Mouse (Mus musculus) G1E (cell line): ENCODE measurements around the gene Col4a1. TPM values are rescaled to one million over a fixed set of nuclear protein-coding genes. Genes with fewer than 3 reads are reported as not detected.

Experiments
- ATAC-seq: 2 replicates; pipeline ENCODE4 v1.8.0; 2016; ENCODE audit warnings: mild to moderate bottlenecking; ENCODE audit not compliant: insufficient number of reproducible peaks, poor library complexity, low FRiP score, severe bottlenecking; ENCODE audit errors: extremely low read depth
- DNase-seq: peaks from one replicate; pipeline ENCODE4 v3.0.0; 2012; ENCODE audit warnings: low spot score
- H3K27me3 ChIP-seq: 2 replicates; pipeline ENCODE4 v1.6.1; 2012; ENCODE audit warnings: mild to moderate bottlenecking, low read length, inconsistent platforms; ENCODE audit not compliant: insufficient read depth
- H3K36me3 ChIP-seq: replicated peaks from 2 replicates; pipeline ENCODE3; 2012; ENCODE audit warnings: mild to moderate bottlenecking, inconsistent platforms
- H3K4me1 ChIP-seq: 2 replicates; pipeline ENCODE4 v1.6.1; 2012; ENCODE audit warnings: low read depth, low read length, inconsistent platforms, mixed read lengths; ENCODE audit not compliant: insufficient read depth
- H3K4me3 ChIP-seq: 2 replicates; pipeline ENCODE4 v1.5.1; 2012; ENCODE audit warnings: low read depth, mild to moderate bottlenecking, inconsistent platforms, low read length, moderate library complexity, mixed read lengths
- H3K9me3 ChIP-seq: replicated peaks from 2 replicates; pipeline ENCODE4 v1.6.1; 2012; ENCODE audit warnings: inconsistent platforms
- CTCF ChIP-seq: IDR thresholded peaks from 2 replicates; pipeline ENCODE4 v1.5.1; 2012; ENCODE audit warnings: low read depth, low read length, inconsistent platforms, mixed read lengths
- GATA1 ChIP-seq: IDR thresholded peaks from 2 replicates; pipeline ENCODE4 v1.6.1; 2012; ENCODE audit warnings: borderline replicate concordance, low read length, inconsistent platforms, mixed read lengths
- GATA2 ChIP-seq: IDR thresholded peaks from 2 replicates; pipeline ENCODE4 v1.6.1; 2012; ENCODE audit warnings: low read depth, low read length, inconsistent platforms, borderline replicate concordance
- POLR2AphosphoS5 ChIP-seq: IDR thresholded peaks from 2 replicates; pipeline ENCODE4 v1.6.1; 2012; ENCODE audit warnings: low read depth, low read length, inconsistent platforms; ENCODE audit not compliant: insufficient replicate concordance
- TAL1 ChIP-seq: conservative IDR thresholded peaks from 2 replicates; pipeline ENCODE4 v1.6.1; 2012; ENCODE audit warnings: low read depth, low read length, inconsistent platforms, mixed read lengths
- polyA plus RNA-seq: library from polyadenylated mRNA; stranded (reverse); fragments of >175 nt; gene quantifications from 2 replicates; pipeline ENCODE4 v1.2.3, GENCODE M21; 2012
- total RNA-seq, 2 experiments: library from RNA; stranded (forward) in 1 of 2; stranded (reverse) in 1 of 2; fragments of 200-1000 nt in 1 of 2; fragments of >200 nt in 1 of 2; fragmentation: Nextera tagmentation in 1 of 2; gene quantifications; 2 replicates each; pipeline ENCODE4 v1.2.3; 2014 to 2017

Col4a1 gene
- total and polyA plus RNA-seq, 3 experiments, result 0.05 TPM; not detected in 2

GRCm38 (mm10) chr8:11288286-11288685 lies 24.3 kb downstream of the Col4a1 start:
- no peak for TF ChIP-seq GATA1
- no peak for TF ChIP-seq CTCF
- no peak for TF ChIP-seq TAL1
- no peak for TF ChIP-seq GATA2
- TF ChIP-seq POLR2AphosphoS5, result no peak
- Histone ChIP-seq H3K27me3 (peaks cover 15% of the 10 kb centered on the region), H3K4me3 (no peak overlapping the region), H3K4me1 (no peaks in the 10 kb centered on the region), H3K36me3 (no peaks in the 10 kb centered on the region), H3K9me3 (no peaks in the 10 kb centered on the region)
- DNase-seq, result no peak
- no peak for ATAC-seq

GRCm38 (mm10) chr8:11287139-11287538 lies 25.5 kb downstream of the Col4a1 start:
- H3K4me1 ChIP-seq, result no peaks in the 10 kb centered on the region
- no peaks in the 10 kb centered on the region for H3K9me3 ChIP-seq
- peaks cover 17% of the 10 kb centered on the region for H3K27me3 ChIP-seq
- no peak for ATAC-seq
- DNase-seq, result no peak
- no peaks in the 10 kb centered on the region for H3K36me3 ChIP-seq
- H3K4me3 ChIP-seq, result no peak overlapping the region
- TF ChIP-seq CTCF (no peak), GATA2 (no peak), GATA1 (no peak), TAL1 (no peak), POLR2AphosphoS5 (no peak)

GRCm38 (mm10) chr8:11285437-11285836 lies 27.2 kb downstream of the Col4a1 start:
- no peak for ATAC-seq
- no peak overlapping the region for H3K4me3 ChIP-seq
- H3K36me3 ChIP-seq, result no peaks in the 10 kb centered on the region
- no peak for TF ChIP-seq CTCF
- no peak for TF ChIP-seq POLR2AphosphoS5
- TF ChIP-seq GATA1, result no peak
- no peaks in the 10 kb centered on the region for H3K4me1 ChIP-seq
- H3K9me3 ChIP-seq, result no peaks in the 10 kb centered on the region
- H3K27me3 ChIP-seq, result peaks cover 17% of the 10 kb centered on the region
- no peak for DNase-seq

- DNase-seq, result no peak
- TF ChIP-seq TAL1 (no peak), GATA2 (no peak), POLR2AphosphoS5 (no peak), CTCF (no peak), GATA1 (no peak)
- Histone ChIP-seq H3K4me3 (no peak overlapping the region), H3K36me3 (no peaks in the 10 kb centered on the region), H3K27me3 (peaks cover 6% of the 10 kb centered on the region), H3K4me1 (no peaks in the 10 kb centered on the region), H3K9me3 (no peaks in the 10 kb centered on the region)
- ATAC-seq, result no peak
Observed at GRCm38 (mm10) chr8:11283217-11283616, 29.4 kb downstream of the Col4a1 start.

GRCm38 (mm10) chr8:11282696-11283095 lies 29.9 kb downstream of the Col4a1 start:
- Histone ChIP-seq H3K27me3 (peaks cover 5% of the 10 kb centered on the region), H3K4me1 (no peaks in the 10 kb centered on the region), H3K4me3 (no peak overlapping the region), H3K9me3 (no peaks in the 10 kb centered on the region), H3K36me3 (no peaks in the 10 kb centered on the region)
- ATAC-seq, result no peak
- no peak for DNase-seq
- no peak for TF ChIP-seq CTCF
- TF ChIP-seq GATA2, result no peak

- ATAC-seq (no peak), DNase-seq (no peak)
- Histone ChIP-seq H3K9me3 (no peaks in the 10 kb centered on the region), H3K27me3 (peaks cover 3% of the 10 kb centered on the region; the same call in 1 of the 2 replicates), H3K4me1 (no peaks in the 10 kb centered on the region), H3K36me3 (no peaks in the 10 kb centered on the region), H3K4me3 (no peak overlapping the region)
- TF ChIP-seq CTCF (no peak), POLR2AphosphoS5 (no peak), GATA1 (no peak), GATA2 (no peak), TAL1 (no peak)
Observed at GRCm38 (mm10) chr8:11282139-11282538, 30.5 kb downstream of the Col4a1 start.

- TF ChIP-seq GATA1, result no peak
- TF ChIP-seq CTCF, result no peak
- TF ChIP-seq TAL1, result no peak
- no peak for TF ChIP-seq GATA2
- TF ChIP-seq POLR2AphosphoS5, result no peak
- ATAC-seq, result no peak
- Histone ChIP-seq H3K4me3 (no peak overlapping the region), H3K36me3 (no peaks in the 10 kb centered on the region), H3K4me1 (no peaks in the 10 kb centered on the region), H3K9me3 (no peaks in the 10 kb centered on the region), H3K27me3 (peaks cover 3% of the 10 kb centered on the region; the same call in 1 of the 2 replicates)
- DNase-seq, result no peak
Observed at GRCm38 (mm10) chr8:11280721-11281268, 31.8 kb downstream of the Col4a1 start.
